Mouse (Mus musculus) kidney, embryonic 14.5 days (tissue): ENCODE measurements around the gene Knstrn. TPM values are rescaled to one million over a fixed set of nuclear protein-coding genes. Genes with fewer than 3 reads are reported as not detected.
A peak's percentile ranks its signal among the peaks of the same experiment; 100 is the strongest.

Experiments
- ATAC-seq: fragments of 200-750 bp; cut with Nextera tagmentation; 2 replicates; pipeline ENCODE4 v1.8.0; 2017; ENCODE audit warnings: moderate number of reproducible peaks, mild to moderate bottlenecking, moderate TSS enrichment, moderate library complexity; ENCODE audit not compliant: low FRiP score, low TSS enrichment
- H3K27ac ChIP-seq: fragments of 300-500 bp; sonication (generic); 2 replicates; pipeline ENCODE4 v1.5.1; 2014; ENCODE audit warnings: low read depth, mild to moderate bottlenecking, low read length, moderate library complexity, mixed read lengths
- H3K27me3 ChIP-seq: fragments of 300-500 bp; sonication (generic); 2 replicates; pipeline ENCODE4 v1.6.1; 2014; ENCODE audit warnings: mild to moderate bottlenecking, low read length; ENCODE audit not compliant: control insufficient read depth, insufficient read depth
- H3K36me3 ChIP-seq: fragments of 300-500 bp; sonication (generic); 2 replicates; pipeline ENCODE4 v1.6.1; 2014; ENCODE audit warnings: low read length, mixed read lengths; ENCODE audit not compliant: control insufficient read depth, insufficient read depth
- H3K4me1 ChIP-seq: fragments of 300-500 bp; sonication (generic); 2 replicates; pipeline ENCODE4 v1.6.1; 2014; ENCODE audit warnings: low read length, mixed read lengths; ENCODE audit not compliant: control insufficient read depth, insufficient read depth
- H3K4me2 ChIP-seq: fragments of 300-500 bp; sonication (generic); replicated peaks from 2 replicates; pipeline ENCODE4 v1.6.1; 2014; ENCODE audit warnings: low read depth, mild to moderate bottlenecking, low read length
- H3K4me3 ChIP-seq: fragments of 300-500 bp; sonication (generic); 2 replicates; pipeline ENCODE4 v1.5.1; 2014; ENCODE audit warnings: mild to moderate bottlenecking, low read length
- H3K9ac ChIP-seq: fragments of 300-500 bp; sonication (generic); 2 replicates; pipeline ENCODE4 v1.6.1; 2014; ENCODE audit warnings: low read depth, mild to moderate bottlenecking, low read length, moderate library complexity
- H3K9me3 ChIP-seq: fragments of 300-500 bp; sonication (generic); 2 replicates; pipeline ENCODE4 v1.6.1; 2016; ENCODE audit warnings: low read length; ENCODE audit not compliant: control insufficient read depth
- WGBS: fragments of 180-500 bp; shearing (Covaris S2); extraction: QIAGEN DNeasy Blood & Tissue Kit; methylation state at CpG from one replicate; pipeline ENCODE4 v1.1.7; 2014; 5-methylcytosine and 5-hydroxymethylcytosine counted together
- polyA plus RNA-seq: library from polyadenylated mRNA; unstranded; fragments of >200 nt; fragmentation: Nextera tagmentation; extraction: Ambion mirVana; gene quantifications from 2 replicates; pipeline ENCODE4 v1.2.1, GENCODE M21; 2014

The Knstrn gene
- 134 and 141 TPM in 2 replicates for polyA plus RNA-seq

DNA sequence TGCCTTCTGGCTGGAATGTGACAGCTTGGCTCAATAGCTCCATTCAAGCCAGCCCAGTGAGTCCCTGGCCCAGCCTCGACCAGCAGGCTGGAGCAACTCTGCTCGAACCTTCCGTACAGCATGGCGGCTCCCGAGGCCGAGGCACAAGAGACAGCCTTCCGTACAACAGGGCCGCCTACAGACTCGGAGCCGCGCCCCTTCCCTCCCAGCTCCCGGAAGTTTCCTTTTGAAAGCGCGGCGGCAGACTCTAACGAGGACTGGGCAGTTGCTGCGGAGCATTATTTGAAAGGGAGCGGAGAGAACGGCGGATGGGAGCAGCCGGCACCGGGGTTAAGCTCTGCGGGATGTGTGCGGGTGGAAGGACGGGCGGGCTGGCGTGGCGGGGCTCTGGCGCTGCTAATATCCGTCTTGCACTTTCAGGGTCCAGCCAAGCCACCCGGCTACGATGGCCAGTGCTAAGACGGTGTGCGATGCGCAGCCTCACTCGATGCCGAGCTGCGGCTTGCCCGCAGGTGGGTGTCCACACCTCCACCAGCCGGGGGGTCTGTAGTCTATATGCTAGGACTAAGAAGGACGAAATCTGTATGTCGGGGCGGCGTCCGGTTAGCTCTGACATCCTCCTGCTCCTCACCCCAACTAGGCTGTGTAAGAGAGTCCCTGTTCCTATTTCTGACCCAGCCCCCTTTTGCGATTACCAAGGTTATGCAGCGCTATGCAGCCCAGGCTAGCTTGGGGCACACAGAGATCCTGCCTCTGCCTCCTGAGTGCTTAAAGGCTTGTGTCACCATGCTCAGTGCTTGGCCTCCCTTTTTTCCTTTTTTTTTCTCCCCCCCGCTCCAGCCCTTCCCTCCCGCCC, at the start of gene Knstrn:
Gene Knstrn (plus strand): TSS at position 23 of the 856 bp plus-strand sequence.
- Histone ChIP-seq H3K4me2 (peak within 1 kb of the TSS; percentile 71), H3K36me3 (peaks cover 25% of the 10 kb centered on the region), H3K4me1 (peaks cover 7% of the 10 kb centered on the region; the same call in 1 of the 2 replicates), H3K9ac (peak within 1 kb of the TSS; percentile 67), H3K27me3 (no peaks in the 10 kb centered on the region), H3K9me3 (no peaks in the 10 kb centered on the region), H3K4me3 (peak within 1 kb of the TSS; percentile 63), H3K27ac (peak within 1 kb of the TSS; percentile 7; the same call in 1 of the 2 replicates)
- ATAC-seq: peak; percentile 95
- whole genome bisulfite sequencing: 1% methylated on average over 49 of the region's 49 CpGs

DNA sequence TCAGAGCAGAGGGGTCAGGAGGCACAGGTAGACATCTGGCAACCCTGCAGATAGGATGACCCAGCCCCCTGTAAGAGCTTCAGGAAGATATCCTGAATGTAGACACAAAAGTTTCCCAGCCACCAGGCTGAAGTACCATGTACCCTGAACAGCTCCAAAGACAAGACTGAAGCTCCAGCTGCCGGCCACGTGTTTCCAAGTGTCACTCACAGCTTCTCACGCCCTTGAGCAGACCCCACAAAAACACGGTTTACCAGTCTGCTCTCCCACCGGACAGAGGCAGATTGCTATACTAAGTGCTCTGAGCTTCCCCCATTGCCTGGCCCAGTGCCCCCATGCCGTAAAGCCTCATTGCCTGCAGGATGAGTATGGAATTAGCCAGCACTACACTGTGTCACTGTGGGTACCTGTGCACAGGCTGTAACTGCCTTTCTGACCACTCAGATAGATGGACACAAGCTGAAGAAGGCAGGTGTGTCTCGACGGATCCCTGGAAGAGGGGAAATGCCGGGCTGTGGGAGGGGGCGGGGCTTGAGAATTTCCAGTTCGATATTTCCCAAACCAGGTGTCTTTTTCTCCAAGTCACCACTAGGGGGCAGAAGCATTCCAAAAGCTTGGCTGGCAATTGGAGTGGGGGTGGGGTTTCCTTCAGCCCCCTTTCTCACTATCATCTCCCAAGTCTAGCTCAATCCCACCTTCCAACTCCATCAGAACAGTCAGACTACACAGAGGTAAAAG, 49.5 kb upstream of the Knstrn start:
- H3K36me3 ChIP-seq: no peaks in the 10 kb centered on the region
- no peaks in the 10 kb centered on the region for H3K9me3 ChIP-seq
- ATAC-seq: no peak
- H3K27me3 ChIP-seq: no peaks in the 10 kb centered on the region
- H3K4me2 ChIP-seq: no peak overlapping the region
- peaks cover 22% of the 10 kb centered on the region for H3K4me1 ChIP-seq
- WGBS: 19% methylated on average over 11 of the region's 11 CpGs
- H3K9ac ChIP-seq: no peak overlapping the region
- no peak overlapping the region for H3K27ac ChIP-seq
- no peak overlapping the region for H3K4me3 ChIP-seq

DNA sequence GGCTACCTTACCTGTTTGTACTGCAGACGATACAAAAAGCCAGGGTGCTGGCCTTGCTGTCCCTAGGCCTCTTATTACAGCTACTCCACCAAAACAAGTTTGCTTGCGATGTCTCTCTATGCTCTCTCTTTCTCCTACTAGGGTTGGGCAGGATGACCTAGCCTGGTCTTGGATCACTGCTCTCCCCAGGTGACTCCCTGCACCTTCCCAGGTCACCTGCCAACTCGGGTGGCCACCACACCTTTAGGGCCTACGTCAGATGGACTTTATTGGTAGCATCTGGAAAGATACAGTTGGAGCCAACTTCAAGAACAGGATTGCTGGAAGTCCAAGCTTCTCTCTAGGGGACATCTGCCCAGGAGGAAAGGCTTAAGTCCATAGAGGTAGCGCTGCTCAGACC, 48.9 kb upstream of the Knstrn start:
- Histone ChIP-seq H3K36me3 (no peaks in the 10 kb centered on the region), H3K27ac (no peak overlapping the region), H3K9ac (no peak overlapping the region), H3K9me3 (no peaks in the 10 kb centered on the region; the same call in 1 of the 2 replicates), H3K27me3 (no peaks in the 10 kb centered on the region), H3K4me2 (no peak overlapping the region), H3K4me3 (no peak overlapping the region), H3K4me1 (peaks cover 22% of the 10 kb centered on the region)
- ATAC-seq: no peak
- 85% methylated on average over 5 of the region's 5 CpGs for WGBS

DNA sequence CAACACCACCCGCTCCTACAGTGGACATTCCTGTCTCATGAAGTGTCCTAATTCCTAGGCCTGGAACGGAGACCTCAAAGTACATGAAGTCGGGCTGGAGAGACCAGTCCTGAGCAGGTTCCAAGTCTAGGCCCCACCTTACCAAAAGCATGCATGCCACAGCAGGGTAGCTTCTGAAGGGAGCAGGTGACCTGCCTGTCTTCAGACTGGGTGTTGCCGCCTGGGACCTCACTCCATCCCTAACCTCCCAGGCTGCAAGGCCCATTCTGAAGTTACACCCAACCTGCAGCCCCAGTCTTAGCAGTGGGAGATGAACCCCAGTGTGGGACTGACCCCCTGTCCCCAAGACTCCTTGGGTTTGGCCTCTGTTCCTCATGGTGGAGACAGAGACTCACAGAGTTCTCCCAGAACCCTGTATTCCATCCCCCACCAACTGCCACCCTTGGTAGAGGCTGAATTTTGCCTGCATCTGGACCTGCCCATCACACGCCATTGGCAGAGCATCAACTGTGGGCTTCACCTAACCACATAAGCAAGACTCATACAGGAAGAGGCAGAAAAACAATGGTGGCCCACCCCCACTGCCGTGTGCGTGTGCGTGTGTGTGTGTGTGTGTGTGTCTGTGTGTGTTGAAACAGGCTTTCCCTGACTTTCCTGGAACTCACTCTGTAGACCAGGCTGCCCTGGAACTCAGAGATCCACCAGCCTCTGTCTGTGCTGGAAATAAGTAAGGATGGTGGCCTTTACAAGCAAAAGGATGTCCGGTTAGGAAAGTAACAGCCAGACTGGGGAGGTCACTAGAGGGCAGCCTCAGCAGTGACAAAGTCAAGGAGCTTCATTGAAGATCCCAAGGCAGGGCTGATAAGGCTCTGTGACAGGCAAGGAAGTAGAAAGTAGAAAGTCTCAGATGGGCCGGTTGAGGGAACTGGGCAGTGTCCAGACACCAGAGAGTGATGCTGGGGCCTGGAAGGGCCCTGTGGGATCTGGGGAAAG, 47.5 kb upstream of the Knstrn start:
- no peak for ATAC-seq
- Histone ChIP-seq H3K4me2 (no peak overlapping the region), H3K27ac (no peak overlapping the region), H3K4me3 (no peak overlapping the region), H3K9ac (no peak overlapping the region), H3K27me3 (no peaks in the 10 kb centered on the region), H3K9me3 (no peaks in the 10 kb centered on the region; the same call in 1 of the 2 replicates), H3K4me1 (peaks cover 20% of the 10 kb centered on the region), H3K36me3 (no peaks in the 10 kb centered on the region)
- 76% methylated on average over 10 of the region's 10 CpGs for WGBS

DNA sequence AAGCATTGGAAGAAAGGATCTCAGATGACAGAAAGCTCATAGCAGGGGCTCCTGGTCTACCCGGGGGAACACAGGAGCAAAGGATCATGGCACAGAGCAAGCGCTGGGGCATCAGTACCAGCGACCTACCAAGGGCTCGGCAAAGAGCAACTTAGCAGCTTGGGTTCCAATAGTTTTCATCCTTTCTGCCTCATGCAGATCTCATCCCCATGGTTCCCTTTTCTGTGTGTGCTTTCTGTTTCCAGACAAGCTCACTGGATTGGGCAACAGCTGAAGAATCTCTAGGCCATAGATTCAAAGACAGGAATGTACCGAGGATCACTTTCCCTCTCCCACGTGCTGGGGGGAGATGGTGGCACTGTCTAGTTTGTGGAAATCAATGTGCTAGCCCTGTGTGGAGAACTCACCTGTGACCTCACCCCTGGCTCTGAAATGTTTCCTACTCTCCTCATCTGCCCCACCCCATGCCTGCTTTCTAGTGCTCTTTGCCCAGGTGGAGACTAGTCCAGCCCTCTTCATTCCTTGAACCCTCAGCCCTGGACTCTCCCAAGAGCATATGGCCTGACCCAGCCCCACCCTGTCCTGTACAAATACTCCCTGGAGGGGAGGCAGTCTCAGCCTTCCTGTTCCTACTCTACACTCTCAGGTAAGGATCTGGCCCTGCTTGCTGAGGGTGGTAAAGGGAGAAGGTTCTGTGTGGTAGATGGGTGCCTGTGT, 41.5 kb upstream of the Knstrn start, which contains the start of gene Phgr1:
Gene Phgr1 (plus strand): TSS at position 612 of the 717 bp plus-strand sequence.
- 77% methylated on average over 6 of the region's 6 CpGs for WGBS
- Histone ChIP-seq H3K4me2 (no peak within 1 kb of the TSS), H3K27ac (no peak within 1 kb of the TSS), H3K36me3 (no peaks in the 10 kb centered on the region), H3K4me3 (no peak within 1 kb of the TSS), H3K27me3 (no peaks in the 10 kb centered on the region), H3K9me3 (no peaks in the 10 kb centered on the region; the same call in 1 of the 2 replicates), H3K9ac (no peak within 1 kb of the TSS), H3K4me1 (no peaks in the 10 kb centered on the region)
- ATAC-seq: no peak

DNA sequence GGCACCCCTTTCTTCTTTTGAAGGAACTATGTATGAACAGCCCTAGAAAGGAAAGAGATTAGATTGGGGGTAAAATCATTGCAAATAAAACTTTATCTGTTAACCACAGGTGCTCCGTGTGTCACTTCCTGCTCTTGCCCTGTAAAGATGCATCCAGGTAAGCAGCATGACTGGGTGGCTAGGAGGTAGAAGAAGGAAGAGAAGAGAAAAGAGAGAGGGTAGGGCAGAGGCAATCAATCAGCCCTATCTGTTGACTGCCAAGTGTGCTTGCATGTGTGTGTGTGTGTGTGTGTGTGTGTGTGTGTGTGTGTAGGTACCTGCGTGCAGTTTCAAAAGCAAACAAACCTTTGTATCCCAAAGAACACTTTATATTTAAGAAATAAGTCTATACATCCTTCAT, 39.3 kb upstream of the Knstrn start:
- Histone ChIP-seq H3K9ac (no peak overlapping the region), H3K27ac (no peak overlapping the region), H3K27me3 (no peaks in the 10 kb centered on the region), H3K4me3 (no peak overlapping the region), H3K9me3 (no peaks in the 10 kb centered on the region; the same call in 1 of the 2 replicates), H3K4me2 (no peak overlapping the region), H3K4me1 (peaks cover 6% of the 10 kb centered on the region; the same call in 1 of the 2 replicates), H3K36me3 (no peaks in the 10 kb centered on the region)
- no peak for ATAC-seq
- 87% methylated on average over 2 of the region's 2 CpGs for WGBS

DNA sequence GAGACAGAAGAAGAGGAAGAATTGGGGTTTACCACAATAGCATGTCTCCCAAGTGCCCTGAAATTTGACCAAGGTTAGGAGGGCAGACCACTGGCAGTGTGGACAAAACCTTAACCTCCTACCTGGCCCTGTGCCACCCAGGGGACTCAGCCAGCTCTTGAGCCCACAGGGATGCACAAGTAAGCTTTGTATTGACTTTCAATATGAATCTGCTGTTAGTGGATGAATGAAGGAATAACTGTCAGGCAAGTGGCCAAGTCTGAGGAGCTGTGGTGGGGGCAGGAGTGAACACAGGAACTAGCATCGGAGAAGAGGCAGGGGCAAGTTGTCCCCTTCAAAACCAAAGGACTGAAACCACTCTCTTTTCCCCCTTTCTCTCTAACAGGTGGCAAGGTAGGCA, 38.4 kb upstream of the Knstrn start:
- Histone ChIP-seq H3K36me3 (no peaks in the 10 kb centered on the region), H3K27me3 (0 out of 2 replicates have a peak, but pooled peaks cover 4% of the 10 kb centered on the region), H3K27ac (no peak overlapping the region), H3K9me3 (no peaks in the 10 kb centered on the region), H3K4me3 (no peak overlapping the region), H3K4me2 (no peak overlapping the region), H3K9ac (no peak overlapping the region), H3K4me1 (peaks cover 6% of the 10 kb centered on the region; the same call in 1 of the 2 replicates)
- 67% methylated on average over 1 of the region's 1 CpGs for WGBS
- ATAC-seq: no peak

DNA sequence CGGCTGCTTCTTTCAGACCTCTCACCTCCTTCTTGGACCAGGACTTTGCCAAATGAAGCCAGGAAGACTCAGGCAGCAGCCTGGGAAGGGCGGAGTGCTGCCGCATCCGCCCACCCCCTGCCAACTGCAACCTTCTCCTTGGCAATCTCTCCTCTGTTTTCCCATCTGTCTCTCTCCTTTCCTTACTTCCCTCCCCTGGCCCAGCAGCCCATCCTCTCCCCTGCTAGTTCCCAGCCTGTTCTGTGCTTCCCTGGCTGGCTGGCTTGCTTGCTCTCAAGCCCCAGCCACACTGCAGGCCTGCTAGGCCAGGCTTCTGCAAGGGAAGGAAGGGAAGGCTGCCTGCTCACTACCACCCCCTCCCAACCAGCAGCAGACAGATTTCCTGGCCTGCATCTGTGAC, 38.0 kb upstream of the Knstrn start:
- Histone ChIP-seq H3K4me3 (no peak overlapping the region), H3K9me3 (no peaks in the 10 kb centered on the region), H3K27ac (no peak overlapping the region), H3K4me1 (peaks cover 6% of the 10 kb centered on the region; the same call in 1 of the 2 replicates), H3K27me3 (0 out of 2 replicates have a peak, but pooled peaks cover 4% of the 10 kb centered on the region), H3K9ac (no peak overlapping the region), H3K36me3 (no peaks in the 10 kb centered on the region), H3K4me2 (no peak overlapping the region)
- WGBS: 56% methylated on average over 3 of the region's 4 CpGs
- ATAC-seq: no peak
